9 mouse cellular contexts compared by ENCODE assay signal in the genomic region with DNA sequence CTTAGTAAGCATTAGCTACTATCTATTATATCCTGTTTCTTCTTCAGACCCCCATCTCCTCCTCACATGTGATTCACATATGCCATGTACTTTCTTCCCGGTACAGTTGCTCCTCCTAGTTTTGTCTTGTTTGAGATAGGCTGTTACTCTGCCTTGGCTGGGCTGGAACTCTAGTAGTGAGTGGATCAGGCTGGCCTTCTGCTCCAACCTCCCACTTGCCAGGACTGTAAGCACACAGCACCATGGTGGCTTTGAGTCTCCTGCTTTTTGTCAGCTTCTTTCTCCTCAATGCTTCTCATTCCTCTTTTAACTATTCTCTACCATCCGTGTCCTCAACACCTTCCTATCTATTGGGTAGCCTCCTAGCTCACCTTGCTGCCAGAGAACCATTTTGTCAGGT. TPM values are rescaled to one million over a fixed set of nuclear protein-coding genes. Genes with fewer than 3 reads are reported as not detected.
DNase-seq lines count a peak whose midpoint lies in the region; ATAC-seq and TF ChIP-seq lines count a peak whose summit lies in the region.
"Had no signal": no experiment of that assay in that cellular context is flagged by ENCODE, and none has a peak within 500 bp of the region (broad histone marks: within the 10 kb centered on the region; RNA-seq: fewer than 3 reads in every experiment).

No protein-coding gene starts in this region.

- peak overlapping the region; percentile 98; the same call in 1 of the 2 replicates for H3K27ac ChIP-seq in heart, adult 2 months
- H3K27ac ChIP-seq in forebrain, embryonic 15.5 days (replicated peaks), result peak overlapping the region; percentile 100
- no peak overlapping the region; the same call in 1 of the 2 replicates for H3K27ac ChIP-seq in liver, embryonic 11.5 days (ENCODE audit: low read depth, low read length)

- no peak for ATAC-seq in forebrain, embryonic 15.5 days (replicated peaks)
- ATAC-seq in liver, embryonic 11.5 days (replicated peaks; ENCODE audit: low FRiP score), result no peak

- no peaks in the 10 kb centered on the region for H3K27me3 ChIP-seq in heart, adult 2 months (ENCODE audit: control insufficient read depth, insufficient read depth, low read length)
- H3K27me3 ChIP-seq in forebrain, embryonic 15.5 days, result no peaks in the 10 kb centered on the region
- H3K27me3 ChIP-seq in liver, embryonic 11.5 days (replicated peaks; ENCODE audit: control insufficient read depth, insufficient read depth, low read length), result no peaks in the 10 kb centered on the region

- WGBS in heart, adult 2 months, result 52% methylated on average over 2 of the region's 2 CpGs
- WGBS in forebrain, embryonic 15.5 days, result 54% methylated on average over 2 of the region's 2 CpGs
- WGBS in liver, embryonic 11.5 days, result 60% methylated on average over 2 of the region's 2 CpGs

- H3K9ac ChIP-seq in heart, adult 2 months (ENCODE audit: low read depth, low read length), result no peak overlapping the region
- peak overlapping the region; percentile 40 for H3K9ac ChIP-seq in forebrain, embryonic 15.5 days (replicated peaks)
- H3K9ac ChIP-seq in liver, embryonic 11.5 days (ENCODE audit: low read depth, low read length), result no peak overlapping the region

- no peak for TF ChIP-seq CTCF in heart, adult 2 months (IDR thresholded peaks at IDR 0.05)

- peaks cover 8% of the 10 kb centered on the region for H3K4me1 ChIP-seq in heart, adult 2 months (ENCODE audit: control insufficient read depth, insufficient read depth, low read length)
- H3K4me1 ChIP-seq in forebrain, embryonic 15.5 days, result peaks cover 46% of the 10 kb centered on the region
- H3K4me1 ChIP-seq in liver, embryonic 11.5 days (replicated peaks; ENCODE audit: control insufficient read depth, insufficient read depth, low read length), result peaks cover 43% of the 10 kb centered on the region

- H3K4me2 ChIP-seq in forebrain, embryonic 15.5 days (replicated peaks), result peak overlapping the region; percentile 72
- H3K4me2 ChIP-seq in liver, embryonic 11.5 days, result peak overlapping the region; percentile 97

- no peak overlapping the region; the same call in 1 of the 2 replicates for H3K4me3 ChIP-seq in heart, adult 2 months
- peak overlapping the region; percentile 90; the same call in 1 of the 2 replicates for H3K4me3 ChIP-seq in forebrain, embryonic 15.5 days
- H3K4me3 ChIP-seq in liver, embryonic 11.5 days (ENCODE audit: low read depth, low read length), result no peak overlapping the region

- TF ChIP-seq POLR2A in heart, adult 2 months (IDR thresholded peaks at IDR 0.05; ENCODE audit: insufficient read depth, low read depth, low read length), result no peak

- H3K9me3 ChIP-seq in forebrain, embryonic 15.5 days, result no peaks in the 10 kb centered on the region
- no peaks in the 10 kb centered on the region for H3K9me3 ChIP-seq in liver, embryonic 11.5 days (ENCODE audit: control insufficient read depth, low read length)

- intact Hi-C loops in heart, adult 2 months (cut with DNase I), result loop anchor here (2.0 kb wide), 1 partner anchor 62 kb away; a partner anchor contains a TSS
- intact Hi-C loops in heart, postnatal 10 days (cut with DNase I), result loop anchor here (2.0 kb wide), 1 partner anchor 34 kb away; a partner anchor contains a TSS

- H3K36me3 ChIP-seq in heart, adult 2 months (ENCODE audit: control insufficient read depth, insufficient read depth, low read length), result peaks cover 13% of the 10 kb centered on the region
- H3K36me3 ChIP-seq in forebrain, embryonic 15.5 days, result no peaks in the 10 kb centered on the region
- no peaks in the 10 kb centered on the region for H3K36me3 ChIP-seq in liver, embryonic 11.5 days (ENCODE audit: control insufficient read depth, insufficient read depth, low read length)

- no peak for TF ChIP-seq EP300 in heart, adult 2 months (IDR thresholded peaks at IDR 0.05; ENCODE audit: insufficient read depth, low read depth, low read length)

- DNase-seq in heart, adult 2 months, result no peak
- no peak for DNase-seq in heart, postnatal 10 days
- DNase-seq in NIH3T3 (ENCODE audit: low read depth), result peak; percentile 21
- no peak for DNase-seq in liver, embryonic 11.5 days (ENCODE audit: low spot score)
- no peak for DNase-seq in right cerebral cortex, postnatal 36 days (ENCODE audit: low spot score in 2 of 2)
- DNase-seq in embryo, embryonic 10.5 days (ENCODE audit: low spot score), result no peak
- no peak for DNase-seq in adrenal gland, postnatal 10 days
- DNase-seq: thymus, adult 18-20 months had no signal

- peaks cover 9% of the 10 kb centered on the region for H3K79me2 ChIP-seq in heart, adult 2 months (replicated peaks; ENCODE audit: control insufficient read depth, insufficient read depth, low read length)

RNA-seq across cellular contexts. Expression of a gene that starts 34.8 kb away (rescaled TPM):
- 10 to 100 TPM; 88.3 to 93.8 TPM for total RNA-seq in heart, adult 2 months (2021)
- polyA plus RNA-seq in heart, adult 2 months (2012; rRNA removed), result 53.3 and 63.3 TPM in 2 replicates
- 100 to 1,000 TPM in 1 of 2 experiments, 10 to 100 TPM in 1; 97.4 to 113 TPM for total RNA-seq in heart, postnatal 10 days (2021)
- polyA plus RNA-seq in forebrain, embryonic 15.5 days (2015; fragmentation: Nextera tagmentation; extraction: Ambion mirVana), result 63.3 and 65.1 TPM in 2 replicates
- 66.2 and 66.3 TPM in 2 replicates for polyA plus RNA-seq in liver, embryonic 11.5 days (2014; fragmentation: Nextera tagmentation; extraction: Ambion mirVana)
- total RNA-seq in adrenal gland, postnatal 10 days (2021), result 100 to 1,000 TPM; 117 to 151 TPM

RNA-seq across cellular contexts. Expression of a gene that starts 35.1 kb away (rescaled TPM):
- total RNA-seq in heart, adult 2 months (2021), result 1 to 10 TPM; 3.0 to 4.5 TPM
- 7.5 and 11.6 TPM in 2 replicates for polyA plus RNA-seq in heart, adult 2 months (2012; rRNA removed)
- 1 to 10 TPM; 2.4 to 2.9 TPM for total RNA-seq in heart, postnatal 10 days (2021)
- polyA plus RNA-seq in forebrain, embryonic 15.5 days (2015; fragmentation: Nextera tagmentation; extraction: Ambion mirVana), result 9.5 and 12.7 TPM in 2 replicates
- polyA plus RNA-seq in liver, embryonic 11.5 days (2014; fragmentation: Nextera tagmentation; extraction: Ambion mirVana), result 5.5 and 6.4 TPM in 2 replicates
- 1 to 10 TPM; 8.4 TPM for total RNA-seq in adrenal gland, postnatal 10 days (2021)

RNA-seq across cellular contexts. Expression of a gene that starts 49.7 kb away (rescaled TPM):
- 10 to 100 TPM in 1 of 2 experiments, 1 to 10 TPM in 1; 8.6 to 12.3 TPM for total RNA-seq in heart, adult 2 months (2021)
- polyA plus RNA-seq in heart, adult 2 months (2012; rRNA removed), result 14.4 and 21.8 TPM in 2 replicates
- 1 to 10 TPM; 4.4 to 5.7 TPM for total RNA-seq in heart, postnatal 10 days (2021)
- polyA plus RNA-seq in forebrain, embryonic 15.5 days (2015; fragmentation: Nextera tagmentation; extraction: Ambion mirVana), result 3.4 and 4.4 TPM in 2 replicates
- polyA plus RNA-seq in liver, embryonic 11.5 days (2014; fragmentation: Nextera tagmentation; extraction: Ambion mirVana), result 2.4 and 3.9 TPM in 2 replicates
- total RNA-seq in adrenal gland, postnatal 10 days (2021), result 1 to 10 TPM; 5.4 to 6.3 TPM
